Mouse (Mus musculus) megakaryocyte, embryonic 14.5 days (primary cell): ENCODE results near the gene Prkar2b. TPM values are rescaled to one million over a fixed set of nuclear protein-coding genes. Genes with fewer than 3 reads are reported as not detected.
"Not testable (repeated sequence)": the region's sequence is repeated elsewhere in the genome, so short reads cannot be mapped to it uniquely, and the experiment has no call there.

Experiments used
- H3K27me3 ChIP-seq: replicated peaks from 2 replicates; pipeline ENCODE3; 2012; ENCODE audit warnings: inconsistent platforms
- H3K36me3 ChIP-seq: replicated peaks from 2 replicates; pipeline ENCODE3; 2012; ENCODE audit warnings: low read length, inconsistent platforms, mixed read lengths
- H3K4me1 ChIP-seq: 2 replicates; pipeline ENCODE4 v1.6.1; 2012; ENCODE audit warnings: inconsistent platforms
- H3K4me3 ChIP-seq: replicated peaks from 2 replicates; pipeline ENCODE3; 2012; ENCODE audit warnings: moderate library complexity, mild to moderate bottlenecking, inconsistent platforms
- H3K9me3 ChIP-seq: 2 replicates; pipeline ENCODE4 v1.6.1; 2012; ENCODE audit warnings: inconsistent platforms
- FLI1 ChIP-seq: IDR thresholded peaks from 2 replicates; pipeline ENCODE4 v1.6.1; 2012; ENCODE audit warnings: low read length, inconsistent platforms, mixed read lengths
- GATA1 ChIP-seq: IDR thresholded peaks from 3 replicates; pipeline ENCODE4 v1.6.1; 2012; ENCODE audit warnings: mixed read lengths, low read length, inconsistent platforms, borderline replicate concordance
- polyA plus RNA-seq: library from polyadenylated mRNA; stranded (reverse); fragments of >175 nt; gene quantifications from 2 replicates; pipeline ENCODE4 v1.2.3, GENCODE M21; 2012; ENCODE audit warnings: low replicate concordance; ENCODE audit not compliant: insufficient read depth

Gene Prkar2b
- polyA plus RNA-seq, 1 experiment, result 158 TPM

- no peaks in the 10 kb centered on the region for H3K27me3 ChIP-seq
- H3K36me3 ChIP-seq, result peaks cover 89% of the 10 kb centered on the region
- peaks cover 99% of the 10 kb centered on the region for H3K4me1 ChIP-seq
- no peaks in the 10 kb centered on the region for H3K9me3 ChIP-seq
- TF ChIP-seq FLI1, result no peak
- no peak for TF ChIP-seq GATA1
- H3K4me3 ChIP-seq, result peak overlapping the region; percentile 28
Observed at GRCm38 (mm10) chr12:32012169-32012568, 48.9 kb downstream of the Prkar2b start.

GRCm38 (mm10) chr12:32011128-32011527 lies 50.0 kb downstream of the Prkar2b start:
- peaks cover 88% of the 10 kb centered on the region for H3K36me3 ChIP-seq
- no peaks in the 10 kb centered on the region for H3K9me3 ChIP-seq
- H3K4me3 ChIP-seq, result peak overlapping the region; percentile 64
- no peaks in the 10 kb centered on the region for H3K27me3 ChIP-seq
- peaks cover 97% of the 10 kb centered on the region for H3K4me1 ChIP-seq
- TF ChIP-seq GATA1, result no peak
- TF ChIP-seq FLI1, result no peak

- H3K4me3 ChIP-seq, result peak overlapping the region; percentile 80
- H3K4me1 ChIP-seq, result peaks cover 96% of the 10 kb centered on the region
- H3K36me3 ChIP-seq, result peaks cover 87% of the 10 kb centered on the region
Observed at GRCm38 (mm10) chr12:32009985-32010369, 51.1 kb downstream of the Prkar2b start.

GRCm38 (mm10) chr12:32009267-32009984 lies 51.7 kb downstream of the Prkar2b start:
- H3K4me3 ChIP-seq, result peak overlapping the region; percentile 84
- no peaks in the 10 kb centered on the region for H3K9me3 ChIP-seq
- H3K4me1 ChIP-seq, result peaks cover 96% of the 10 kb centered on the region
- H3K27me3 ChIP-seq, result no peaks in the 10 kb centered on the region
- peaks cover 87% of the 10 kb centered on the region for H3K36me3 ChIP-seq
- TF ChIP-seq FLI1, result no peak
- TF ChIP-seq GATA1, result no peak

More at GRCm38 (mm10) chr12:32009985-32010369, 51.1 kb downstream of the Prkar2b start:
- not testable (repeated sequence) for H3K27me3 ChIP-seq, H3K9me3 ChIP-seq

GRCm38 (mm10) chr12:32008728-32009127 lies 52.4 kb downstream of the Prkar2b start:
- H3K9me3 ChIP-seq, result no peaks in the 10 kb centered on the region
- H3K36me3 ChIP-seq, result peaks cover 83% of the 10 kb centered on the region
- no peak for TF ChIP-seq GATA1
- no peak for TF ChIP-seq FLI1
- peaks cover 90% of the 10 kb centered on the region for H3K4me1 ChIP-seq
- no peaks in the 10 kb centered on the region for H3K27me3 ChIP-seq
- peak overlapping the region; percentile 73 for H3K4me3 ChIP-seq

GRCm38 (mm10) chr12:32007646-32008045 lies 53.5 kb downstream of the Prkar2b start:
- TF ChIP-seq GATA1 (no peak), FLI1 (no peak)
- no peaks in the 10 kb centered on the region for H3K9me3 ChIP-seq
- H3K27me3 ChIP-seq, result no peaks in the 10 kb centered on the region
- H3K4me3 ChIP-seq, result no peak overlapping the region
- peaks cover 83% of the 10 kb centered on the region for H3K36me3 ChIP-seq
- peaks cover 90% of the 10 kb centered on the region for H3K4me1 ChIP-seq

GRCm38 (mm10) chr12:32007040-32007439 lies 54.1 kb downstream of the Prkar2b start:
- peaks cover 84% of the 10 kb centered on the region for H3K36me3 ChIP-seq

GRCm38 (mm10) chr12:32006391-32006929 lies 54.6 kb downstream of the Prkar2b start:
- TF ChIP-seq FLI1 (no peak), GATA1 (no peak)
- H3K9me3 ChIP-seq, result no peaks in the 10 kb centered on the region
- no peak overlapping the region for H3K4me3 ChIP-seq
- H3K4me1 ChIP-seq, result peaks cover 90% of the 10 kb centered on the region
- peaks cover 85% of the 10 kb centered on the region for H3K36me3 ChIP-seq
- H3K27me3 ChIP-seq, result no peaks in the 10 kb centered on the region

More at GRCm38 (mm10) chr12:32007040-32007439, 54.1 kb downstream of the Prkar2b start:
- no peak overlapping the region for H3K4me3 ChIP-seq
- H3K4me1 ChIP-seq, result peaks cover 90% of the 10 kb centered on the region
- no peaks in the 10 kb centered on the region for H3K9me3 ChIP-seq
- TF ChIP-seq GATA1 (no peak), FLI1 (no peak)
- H3K27me3 ChIP-seq, result no peaks in the 10 kb centered on the region

- no peaks in the 10 kb centered on the region for H3K9me3 ChIP-seq
- no peak for TF ChIP-seq GATA1
- no peak for TF ChIP-seq FLI1
- H3K4me3 ChIP-seq, result peak overlapping the region; percentile 14
- no peaks in the 10 kb centered on the region for H3K27me3 ChIP-seq
- H3K36me3 ChIP-seq, result peaks cover 77% of the 10 kb centered on the region
- H3K4me1 ChIP-seq, result peaks cover 93% of the 10 kb centered on the region
Observed at GRCm38 (mm10) chr12:32000464-32000863, 60.6 kb downstream of the Prkar2b start.

- Histone ChIP-seq H3K4me1 (peaks cover 97% of the 10 kb centered on the region), H3K4me3 (peak overlapping the region; percentile 51), H3K36me3 (peaks cover 73% of the 10 kb centered on the region), H3K27me3 (no peaks in the 10 kb centered on the region), H3K9me3 (no peaks in the 10 kb centered on the region)
- TF ChIP-seq FLI1 (no peak), GATA1 (no peak)
Observed at GRCm38 (mm10) chr12:31998706-31999105, 62.4 kb downstream of the Prkar2b start.
